Mouse (Mus musculus): ENCODE results near the gene Mmp25.
A peak's percentile ranks its signal among the peaks of the same experiment; 100 is the strongest.

Mmp25 gene

DNA sequence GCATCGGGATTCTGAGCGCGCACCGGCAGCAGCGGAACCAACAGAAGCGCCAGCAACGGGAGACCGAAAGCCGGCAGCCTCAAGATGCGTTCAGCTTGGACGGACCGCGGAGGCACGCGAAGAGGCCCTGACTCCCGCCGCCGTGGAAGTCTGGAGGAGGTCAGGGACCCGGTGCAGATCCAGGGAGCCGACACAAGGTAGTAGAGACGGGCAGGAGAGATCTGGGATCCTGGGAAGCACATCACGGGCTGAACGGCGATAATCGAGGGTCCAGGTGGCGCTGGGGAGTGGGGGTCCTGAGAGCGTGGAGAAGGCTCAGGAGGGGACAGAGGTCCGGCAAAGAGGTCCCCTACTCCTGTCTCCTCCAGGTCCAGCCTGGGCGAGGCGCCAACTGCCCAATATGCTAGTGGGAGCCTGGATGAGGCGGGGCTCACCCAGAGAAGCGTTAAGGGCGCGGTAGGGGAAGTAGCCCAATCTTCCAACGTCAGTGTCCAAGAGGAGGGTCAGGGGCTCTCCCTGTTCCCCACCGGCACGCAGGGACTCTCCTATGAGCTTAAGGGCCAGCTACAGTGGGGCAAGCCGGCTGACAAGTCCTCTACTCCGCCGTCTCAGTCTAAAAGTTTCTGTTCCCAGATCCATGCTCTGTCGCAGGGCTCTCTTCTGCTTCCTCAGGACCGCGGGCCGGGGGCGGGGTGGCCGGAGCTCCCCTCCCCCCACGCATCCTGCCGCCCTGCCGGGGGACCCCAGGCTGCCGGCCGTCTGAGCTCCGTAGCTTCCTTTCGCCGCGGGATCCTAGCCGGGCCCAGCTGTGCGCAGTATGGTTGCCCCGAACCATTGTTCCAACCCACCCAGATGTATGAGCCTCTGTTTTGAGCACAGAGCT is at the start of gene Mmp25:
Gene Mmp25 (minus strand): TSS at position 665 of the 883 bp plus-strand sequence.
- no peak for DNase-seq

- no peak for DNase-seq
Observed at GRCm38 (mm10) chr17:23694491-23694890, 49.4 kb upstream of the Mmp25 start.

DNA sequence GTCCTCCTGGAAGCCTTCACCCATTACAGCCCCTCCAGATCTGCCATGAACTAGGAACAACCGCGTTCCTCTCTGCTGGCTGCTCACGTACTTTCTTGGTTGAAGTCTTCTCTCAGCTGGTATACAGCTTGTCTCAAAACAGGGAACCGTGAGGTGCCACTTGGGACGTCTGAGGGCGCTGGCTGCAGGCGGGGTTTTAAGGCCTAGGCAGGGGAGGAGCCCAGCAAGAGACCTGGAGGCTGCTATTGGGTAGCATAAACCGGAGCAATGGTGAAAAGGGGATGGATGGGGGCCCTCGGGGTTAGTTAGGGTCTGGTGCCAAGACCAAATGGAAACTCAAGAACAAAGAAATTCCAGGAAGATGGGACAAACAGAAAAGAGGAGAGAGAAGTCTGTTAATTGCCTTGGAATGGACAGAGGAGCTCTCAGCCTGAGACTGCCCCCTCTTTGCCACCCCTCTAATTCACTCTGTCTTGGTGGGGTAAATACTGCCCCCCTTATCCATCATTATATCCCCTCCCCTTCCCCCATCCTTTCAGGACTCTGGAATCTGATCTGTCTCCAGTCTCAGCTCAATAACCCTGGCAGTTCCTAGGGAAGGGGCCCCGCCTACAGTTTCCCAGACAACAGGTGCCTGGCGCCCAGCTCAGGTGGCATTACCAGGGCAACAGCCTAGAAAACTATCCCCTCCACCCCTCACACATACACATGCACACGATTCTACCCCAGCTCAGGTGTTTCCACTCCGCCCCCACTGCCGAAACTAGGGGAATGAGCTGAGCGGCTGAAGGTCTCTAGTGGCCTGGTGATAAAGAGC is 39.0 kb upstream of the Mmp25 start, which contains the start of gene Cldn9:
Gene Cldn9 (minus strand): TSS at position 171 of the 817 bp plus-strand sequence.
- DNase-seq, result no peak

DNA sequence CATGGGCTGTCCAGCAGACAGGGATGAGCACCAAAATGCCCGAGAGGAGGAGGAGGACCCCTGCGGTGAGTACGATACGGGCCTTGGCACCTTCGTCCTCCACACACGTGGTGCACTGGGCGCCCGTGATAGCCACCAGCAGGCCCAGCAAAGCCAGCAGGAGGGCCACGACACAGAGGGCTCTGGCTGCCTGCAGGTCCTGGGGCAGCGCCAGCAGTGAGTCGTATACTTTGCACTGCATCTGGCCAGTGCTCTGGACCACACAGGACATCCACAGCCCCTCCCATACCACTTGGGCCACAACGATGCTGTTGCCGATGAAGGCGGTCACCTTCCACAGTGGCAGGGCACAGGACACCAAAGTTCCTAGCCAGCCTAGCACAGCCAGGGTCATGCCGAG is 38.1 kb upstream of the Mmp25 start:
- no peak for DNase-seq

DNA sequence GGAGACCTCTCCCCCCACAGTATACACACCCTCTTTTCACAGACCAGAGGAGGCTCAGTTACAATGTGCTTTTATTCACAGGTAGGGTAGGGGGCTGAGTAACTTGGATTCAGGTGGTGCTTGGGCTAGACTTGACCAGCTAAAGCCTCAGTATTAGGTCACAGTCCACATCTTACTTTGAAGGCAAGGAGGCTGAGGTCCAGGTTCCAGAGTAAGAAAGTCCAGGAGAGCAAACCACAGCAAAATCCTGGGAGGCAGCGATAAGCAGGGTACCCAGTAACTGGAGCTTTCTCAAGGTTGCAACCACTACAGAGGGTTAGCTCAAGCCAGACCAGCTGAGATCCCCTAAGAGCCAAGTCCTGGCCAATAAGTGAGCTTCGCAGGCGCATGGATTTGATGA is 37.5 kb upstream of the Mmp25 start:
- DNase-seq, result no peak

DNA sequence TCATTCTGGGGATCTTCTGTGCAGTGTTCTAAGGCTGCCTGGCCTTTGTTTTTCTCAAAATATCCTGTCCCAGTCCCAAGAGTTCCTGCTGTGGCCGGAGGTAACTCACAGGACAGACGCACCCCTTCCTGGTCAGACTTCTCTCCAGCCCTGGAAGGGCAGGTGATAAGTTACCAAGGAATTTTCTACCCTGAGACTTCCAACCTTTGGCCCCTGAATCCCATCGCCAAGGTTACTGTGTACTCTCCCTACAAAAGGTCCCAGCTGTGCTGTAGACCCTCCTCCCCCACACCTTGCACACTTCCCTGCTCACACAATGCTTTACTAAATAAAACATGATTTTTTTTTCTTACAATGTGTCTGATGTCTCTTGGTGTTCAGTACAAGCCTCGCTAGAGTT is 37.0 kb upstream of the Mmp25 start:
- DNase-seq, result no peak

DNA sequence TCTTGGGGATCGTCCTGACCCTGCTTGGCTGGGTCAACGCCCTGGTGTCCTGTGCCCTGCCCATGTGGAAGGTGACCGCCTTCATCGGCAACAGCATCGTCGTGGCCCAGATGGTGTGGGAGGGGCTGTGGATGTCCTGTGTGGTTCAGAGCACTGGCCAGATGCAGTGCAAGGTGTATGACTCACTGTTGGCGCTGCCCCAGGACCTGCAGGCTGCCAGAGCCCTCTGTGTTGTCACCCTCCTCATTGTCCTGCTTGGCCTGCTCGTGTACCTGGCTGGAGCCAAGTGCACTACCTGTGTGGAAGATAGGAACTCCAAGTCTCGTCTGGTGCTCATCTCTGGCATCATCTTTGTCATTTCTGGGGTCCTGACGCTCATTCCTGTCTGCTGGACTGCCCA is 36.0 kb upstream of the Mmp25 start:
- peak in 1 of 2 experiments; percentile 31 for DNase-seq

- DNase-seq, result no peak
Observed at GRCm38 (mm10) chr17:23680336-23680735, 35.3 kb upstream of the Mmp25 start.

GRCm38 (mm10) chr17:23679127-23679835 is 34.2 kb upstream of the Mmp25 start, which contains the start of gene Cldn6:
Gene Cldn6, plus strand, starts transcription at chr17:23679249.
- no peak for DNase-seq

DNA sequence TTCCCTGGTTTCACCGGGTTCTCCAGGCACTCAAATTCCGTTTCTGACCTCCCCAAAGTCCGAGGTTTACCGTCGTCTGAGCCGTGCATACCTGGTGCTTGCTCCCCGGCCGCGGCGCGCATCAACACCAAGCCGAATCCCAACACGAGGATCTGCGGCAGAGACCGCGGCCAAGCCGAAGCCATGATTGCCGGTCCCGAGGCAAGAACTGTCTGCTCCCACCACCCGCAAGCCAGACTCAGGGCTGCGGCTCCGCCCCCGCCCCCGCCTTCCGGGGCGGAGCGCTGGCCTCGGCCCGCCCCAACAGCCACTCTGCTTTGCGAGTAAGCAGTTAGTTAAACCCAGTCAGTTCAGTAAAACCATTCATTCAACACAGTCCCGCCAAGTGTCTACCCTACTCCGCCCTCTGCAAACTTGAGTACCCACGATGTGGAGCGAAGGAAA is 32.2 kb upstream of the Mmp25 start, which contains the start of gene Tnfrsf12a:
Gene Tnfrsf12a (minus strand): TSS at position 233 of the 444 bp plus-strand sequence.
- DNase-seq, result peak; percentile 90 to 92

DNA sequence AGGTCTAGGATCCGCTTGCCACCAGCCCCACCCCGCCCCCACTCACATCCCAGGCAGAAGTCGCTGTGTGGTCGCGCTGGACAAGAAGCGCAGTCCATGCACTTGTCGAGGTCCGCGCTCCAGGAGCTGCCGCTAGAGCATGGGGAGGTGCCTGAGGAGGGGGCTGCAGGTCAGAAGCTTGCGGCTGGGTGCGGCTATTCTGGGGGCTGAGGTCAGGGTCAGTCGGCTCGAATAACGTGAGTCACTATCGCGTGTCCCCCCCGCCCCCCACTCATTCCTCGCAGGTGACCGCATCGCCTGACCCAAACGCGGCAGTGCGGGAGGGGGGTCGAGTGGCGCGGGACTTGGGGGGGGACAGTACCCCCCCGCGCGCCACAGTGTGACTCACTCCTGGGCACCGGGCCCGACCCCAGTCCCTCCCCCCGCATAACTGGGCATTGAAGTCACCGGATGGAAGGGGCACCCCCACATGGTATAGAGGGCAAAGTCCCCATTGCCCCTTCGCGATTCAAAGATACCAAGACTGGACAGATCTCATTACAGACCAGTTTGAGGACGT is 31.5 kb upstream of the Mmp25 start:
- DNase-seq, result peak; percentile 64 to 66

GRCm38 (mm10) chr17:23675564-23676281 is 30.6 kb upstream of the Mmp25 start:
- DNase-seq, result peak; percentile 68 to 69

DNA sequence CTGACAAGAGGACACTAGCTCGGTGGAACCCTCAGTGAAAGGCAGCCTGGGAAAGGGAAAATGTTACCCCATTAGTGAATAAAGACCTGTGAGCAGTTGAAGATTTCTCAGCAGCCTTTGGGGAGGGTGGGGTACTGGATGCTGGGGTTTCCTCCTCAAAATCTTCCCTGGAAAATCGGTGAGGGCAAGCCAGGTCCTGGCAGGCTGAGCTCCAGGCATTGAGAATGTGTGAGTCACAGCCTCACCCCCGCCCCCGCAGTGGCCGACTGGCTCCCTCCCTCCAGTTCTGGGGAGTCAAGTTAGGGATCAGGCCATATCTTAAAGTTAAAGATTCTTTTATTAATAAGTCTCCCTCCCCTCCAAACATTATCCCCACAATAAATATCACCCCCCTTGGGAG is 30.1 kb upstream of the Mmp25 start:
- peak; percentile 75 to 78 for DNase-seq

GRCm38 (mm10) chr17:23674271-23674952 is 29.3 kb upstream of the Mmp25 start:
- DNase-seq, result peak; percentile 18 to 32

GRCm38 (mm10) chr17:23673424-23674073 is 28.5 kb upstream of the Mmp25 start, which contains the start of the genes Hcfc1r1 and Thoc6:
Gene Hcfc1r1, plus strand, starts transcription at chr17:23673596.
Gene Thoc6, minus strand, starts transcription at chr17:23673882.
- peak; percentile 94 to 95 for DNase-seq

DNA sequence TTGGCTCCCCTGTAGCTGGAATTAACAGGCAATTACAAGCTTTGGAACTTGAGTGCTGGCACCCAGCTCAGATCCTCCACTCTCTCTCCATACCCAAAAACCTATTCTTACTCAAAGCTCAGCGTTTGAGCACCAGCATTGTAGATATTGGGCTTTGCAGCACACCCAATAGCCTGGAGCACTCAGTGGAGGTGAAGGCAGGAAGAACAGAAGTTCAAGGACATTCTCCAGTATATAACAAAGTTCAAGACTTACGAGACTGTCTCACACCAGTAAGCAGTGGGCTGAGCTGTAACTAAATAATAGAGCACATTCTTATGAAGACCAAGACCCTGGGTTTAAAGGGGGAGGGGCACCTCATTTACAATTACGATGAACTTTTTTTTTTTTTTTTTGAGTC is 27.7 kb upstream of the Mmp25 start:
- DNase-seq, result no peak

GRCm38 (mm10) chr17:23671519-23671918 is 26.4 kb upstream of the Mmp25 start:
- DNase-seq, result no peak

GRCm38 (mm10) chr17:23670516-23671074 is 25.5 kb upstream of the Mmp25 start:
- no peak for DNase-seq

DNA sequence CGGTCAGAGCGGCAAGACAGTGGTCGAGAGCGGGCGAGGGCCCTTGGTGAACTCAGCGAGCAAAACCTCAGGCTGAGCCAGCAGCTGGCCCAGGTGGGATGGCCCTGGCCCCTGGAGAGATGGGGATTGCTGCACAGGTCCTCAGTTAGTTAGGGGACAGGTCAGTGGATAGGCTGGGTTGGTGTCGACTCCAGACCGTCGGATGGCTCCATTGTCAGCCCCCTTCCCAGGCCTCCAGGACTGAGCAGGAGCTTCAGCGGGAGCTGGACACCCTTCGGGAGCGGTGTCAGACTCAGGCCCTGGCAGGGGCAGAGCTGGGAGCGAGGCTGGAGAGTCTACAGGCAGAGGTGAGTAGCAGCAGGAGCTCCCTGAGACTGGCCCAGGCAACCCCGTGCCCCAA is 20.4 kb upstream of the Mmp25 start:
- DNase-seq, result no peak

DNA sequence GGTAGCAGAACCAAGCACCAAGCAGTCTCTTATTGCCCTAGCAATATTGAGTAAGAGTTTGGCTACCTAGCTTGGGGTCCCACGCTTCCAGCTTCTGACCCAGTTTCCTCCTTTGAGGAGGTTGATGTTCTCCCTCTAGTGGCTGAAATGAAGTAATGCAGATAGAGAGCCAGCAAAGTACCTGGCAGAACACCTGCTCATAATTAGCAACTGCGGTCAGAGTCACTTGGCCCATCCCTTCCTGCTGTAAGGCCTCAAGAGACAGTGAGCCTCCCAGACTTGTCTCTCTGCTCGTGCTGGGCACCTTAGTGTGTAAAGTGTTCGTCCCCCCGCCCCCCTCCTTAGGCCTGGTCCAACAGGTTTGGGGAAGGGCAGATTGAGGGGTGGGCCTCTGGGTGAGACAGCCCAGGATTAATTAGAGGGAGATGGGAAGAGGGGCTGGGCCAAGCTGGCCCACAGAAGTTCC is 19.5 kb upstream of the Mmp25 start:
- DNase-seq, result peak in 1 of 2 experiments; percentile 31
